In the genomic region with DNA sequence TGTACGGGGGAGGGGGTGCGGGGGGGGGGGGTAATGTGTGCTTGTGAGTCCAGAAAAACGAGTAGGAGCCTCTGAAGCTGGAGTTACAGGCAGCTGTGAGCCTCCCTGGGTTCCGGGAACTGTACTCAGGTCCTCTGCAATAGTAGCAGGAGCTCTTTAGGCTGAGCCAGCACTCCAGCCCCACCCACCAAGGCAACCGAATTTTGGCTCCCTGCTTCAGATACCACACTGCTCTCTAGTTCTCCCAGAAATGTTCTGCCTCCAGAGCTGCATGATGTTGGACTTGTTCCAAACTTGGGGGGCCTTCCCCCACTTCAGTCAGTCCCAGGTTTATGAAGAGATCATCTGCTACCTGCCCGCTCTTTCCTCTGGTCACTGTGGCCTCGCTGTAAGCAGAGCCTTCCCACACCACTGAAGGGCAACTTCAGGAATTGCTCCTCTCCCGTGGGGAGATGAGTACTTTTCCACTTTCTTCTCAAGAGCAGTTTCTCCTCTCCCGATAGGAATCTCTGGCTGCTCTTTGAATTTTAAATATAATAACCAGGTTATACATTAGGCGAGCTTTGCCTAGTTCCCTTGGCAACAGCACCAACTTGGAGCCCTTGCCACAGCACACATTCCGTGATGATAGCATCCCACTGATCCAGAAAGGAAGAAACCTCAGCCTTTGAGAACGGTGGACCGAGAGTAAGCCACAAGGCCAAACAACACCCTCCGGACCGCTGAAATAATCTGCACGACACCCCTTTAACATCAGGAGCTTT, we compare ENCODE assay signal across 15 mouse cellular contexts. TPM values are rescaled to one million over a fixed set of nuclear protein-coding genes. Genes with fewer than 3 reads are reported as not detected.
DNase-seq lines count a peak whose midpoint lies in the region; ATAC-seq lines count a peak whose summit lies in the region.
"Had no signal": no experiment of that assay in that cellular context is flagged by ENCODE, and none has a peak within 500 bp of the region (broad histone marks: within the 10 kb centered on the region; RNA-seq: fewer than 3 reads in every experiment).

No protein-coding gene starts in this region.

- no peak for ATAC-seq in megakaryocyte-erythroid progenitor cell, adult 5-6 weeks (replicated peaks; ENCODE audit: low FRiP score, low TSS enrichment, poor library complexity, severe bottlenecking)

- peak; percentile 32 to 58 for DNase-seq in frontal cortex, adult 2 months (ENCODE audit: extremely low spot score in 1 of 2, low spot score in 1 of 2)
- no peak for DNase-seq in frontal cortex, postnatal 25 days (ENCODE audit: low spot score in 2 of 2)
- peak; percentile 44 to 55 for DNase-seq in left cerebral cortex, postnatal 25 days (ENCODE audit: low spot score in 2 of 2)
- DNase-seq in left cerebral cortex, postnatal 10 days (ENCODE audit: extremely low spot score in 1 of 2, low spot score in 2 of 2), result no peak
- DNase-seq in R1 (ENCODE audit: low read depth, low spot score), result peak; percentile 27
- peak; percentile 46 to 48 for DNase-seq in right cerebral cortex, postnatal 10 days (ENCODE audit: low spot score in 2 of 2)
- no peak for DNase-seq in gastrocnemius, postnatal 25 days
- DNase-seq: adrenal gland, postnatal 25 days; cerebellum, adult 2 months; heart, postnatal 4 days; left cerebral cortex, postnatal 4 days; liver, embryonic 13.5 days; lung, postnatal 36 days; thymus, adult 2 months had no signal

- intact Hi-C loops in left cerebral cortex, postnatal 25 days (cut with DNase I), result no loop called here
- intact Hi-C loops in left cerebral cortex, postnatal 10 days (cut with DNase I), result no loop called here

RNA-seq across cellular contexts. Expression of gene Myh10, which starts 42.8 kb away (rescaled TPM):
- polyA plus RNA-seq in frontal cortex, adult 2 months (2012; rRNA removed), result 137 and 141 TPM in 2 replicates
- 100 to 1,000 TPM; 197 to 215 TPM for total RNA-seq in left cerebral cortex, postnatal 25 days (2021)
- 100 to 1,000 TPM; 210 to 217 TPM for total RNA-seq in left cerebral cortex, postnatal 10 days (2021)
- total RNA-seq in megakaryocyte-erythroid progenitor cell, adult 5-6 weeks (2014; fragmentation: Nextera tagmentation), result 100 and 113 TPM in 2 replicates
- total RNA-seq in megakaryocyte-erythroid progenitor cell, adult 5-6 weeks (2017), result 42.2 and 49.5 TPM in 2 replicates
- 10 to 100 TPM; 18.7 to 20.5 TPM for total RNA-seq in gastrocnemius, postnatal 25 days (2021)

Comparison
In these comparisons a context has a peak if more than half of its experiments do, and no peak if none do; other contexts are left out.
1. DNase-seq: peak in frontal cortex, adult 2 months (2 of 2), left cerebral cortex, postnatal 25 days (2 of 2), R1 (single experiment) and right cerebral cortex, postnatal 10 days (2 of 2); none in frontal cortex, postnatal 25 days (0 of 2), left cerebral cortex, postnatal 10 days (0 of 2) and gastrocnemius, postnatal 25 days (single experiment).